Mouse (Mus musculus) heart, embryonic 10.5 days (tissue): ENCODE measurements around the gene Akap17b. TPM values are rescaled to one million over a fixed set of nuclear protein-coding genes. Genes with fewer than 3 reads are reported as not detected.

Experiments used
- DNase-seq: peaks from one replicate; pipeline ENCODE4 v3.0.0-alpha.2; 2017; ENCODE audit warnings: low spot score
- H3K27ac ChIP-seq: fragments of 300-500 bp; sonication (generic); 2 replicates; pipeline ENCODE4 v1.5.1; 2016; ENCODE audit warnings: mild to moderate bottlenecking
- H3K27me3 ChIP-seq: fragments of 300-500 bp; sonication (generic); 2 replicates; pipeline ENCODE4 v1.6.1; 2016; ENCODE audit warnings: mild to moderate bottlenecking; ENCODE audit not compliant: poor library complexity, insufficient read depth, severe bottlenecking
- H3K36me3 ChIP-seq: fragments of 300-500 bp; sonication (generic); 2 replicates; pipeline ENCODE4 v1.6.1; 2016; ENCODE audit warnings: mild to moderate bottlenecking, moderate library complexity
- H3K4me1 ChIP-seq: fragments of 300-500 bp; sonication (generic); 2 replicates; pipeline ENCODE4 v1.6.1; 2016; ENCODE audit warnings: mild to moderate bottlenecking
- H3K4me3 ChIP-seq: fragments of 300-500 bp; sonication (generic); 2 replicates; pipeline ENCODE4 v1.5.1; 2016; ENCODE audit warnings: mild to moderate bottlenecking, moderate library complexity
- H3K9me3 ChIP-seq: fragments of 300-500 bp; sonication (generic); 2 replicates; pipeline ENCODE4 v1.6.1; 2016; ENCODE audit warnings: mild to moderate bottlenecking, moderate library complexity
- WGBS: fragments of 180-500 bp; shearing (Covaris S2); methylation state at CpG from one replicate; pipeline ENCODE4 v1.1.7; 2016; 5-methylcytosine and 5-hydroxymethylcytosine counted together
- polyA plus RNA-seq: library from polyadenylated mRNA; unstranded; fragments of >200 nt; fragmentation: Nextera tagmentation; extraction: Ambion mirVana; gene quantifications from 2 replicates; pipeline ENCODE4 v1.2.1, GENCODE M21; 2016

Akap17b gene
- polyA plus RNA-seq, 1 experiment from 2014 or later = 2.0 TPM

DNA sequence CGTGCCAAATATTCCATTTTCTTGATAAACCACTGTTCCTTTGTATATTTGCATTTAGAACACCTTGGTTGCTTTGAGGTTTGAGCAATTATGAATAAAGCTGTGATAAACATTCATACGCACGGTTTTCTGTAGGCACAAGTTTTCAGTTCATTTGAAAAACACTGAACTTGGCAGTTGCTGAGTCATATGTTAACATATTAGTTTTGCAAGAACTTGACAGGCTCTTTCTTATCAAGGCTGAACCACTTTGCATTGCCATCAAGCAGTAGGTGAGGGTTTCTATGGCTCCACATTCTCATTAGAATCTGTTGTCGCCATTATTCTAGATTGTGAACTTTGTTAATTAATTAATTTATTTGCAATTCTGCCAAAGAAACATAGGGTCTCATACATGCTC lies 85.0 kb downstream of the Akap17b start:
- H3K4me1 ChIP-seq = no peaks in the 10 kb centered on the region
- no peak overlapping the region for H3K4me3 ChIP-seq
- no peak for DNase-seq
- no peaks in the 10 kb centered on the region for H3K27me3 ChIP-seq
- H3K36me3 ChIP-seq = no peaks in the 10 kb centered on the region
- no peak overlapping the region for H3K27ac ChIP-seq
- 83% methylated on average over 4 of the region's 4 CpGs for WGBS
- H3K9me3 ChIP-seq = no peaks in the 10 kb centered on the region

Other genes with a start within 250 kb of the Akap17b start
- gene Gm6268, start 244.1 kb downstream of the Akap17b start, polyA plus RNA-seq = not detected in 2 replicates
- not detected in 2 replicates for gene Gm14569, start 153.6 kb downstream of the Akap17b start, polyA plus RNA-seq
- 144 and 196 TPM in 2 replicates for gene Pgrmc1, start 47.2 kb downstream of the Akap17b start, polyA plus RNA-seq
- 2.2 and 3.1 TPM in 2 replicates for gene Slc25a43, start 98.3 kb upstream of the Akap17b start, polyA plus RNA-seq
- 1,068 and 1,241 TPM in 2 replicates for gene Slc25a5, start 150.3 kb upstream of the Akap17b start, polyA plus RNA-seq
- 122 and 126 TPM in 2 replicates for gene Ube2a, start 228.5 kb upstream of the Akap17b start, polyA plus RNA-seq
- gene C330007P06Rik, start 228.7 kb upstream of the Akap17b start, polyA plus RNA-seq = 21.9 and 26.5 TPM in 2 replicates